Mouse (Mus musculus): ENCODE measurements at regions not wholly inside any gene's neighbourhood (a gene's known extent, or its start where the extent isn't known, plus 50 kb on each side); places are given as distances from the start of the nearest gene placed in this dataset.
"Not testable (repeated sequence)": the region's sequence is repeated elsewhere in the genome, so short reads cannot be mapped to it uniquely, and the experiment has no call there.

- not testable (repeated sequence) for TF ChIP-seq CTCF (IDR thresholded peaks at IDR 0.05; ENCODE audit: borderline replicate concordance, insufficient read depth, low read depth, low read length); POLR2A (IDR thresholded peaks at IDR 0.05; ENCODE audit: borderline replicate concordance, insufficient read depth, low read length)
Observed at GRCm38 (mm10) chr6:61047667-61048066, 122.9 kb downstream of the Mmrn1 start.

Measured in cerebellum, adult 2 months (tissue).